Mouse (Mus musculus) urinary bladder, postnatal 25 days (tissue): Measurements from ENCODE around the gene Arl6.

Experiments used
- DNase-seq: peaks from one replicate; pipeline ENCODE4 v3.0.0; 2022; ENCODE audit warnings: low spot score

Gene Arl6

GRCm38 (mm10) chr16:59639102-59639691, at the start of gene Arl6:
Gene Arl6 (minus strand): TSS chr16:59639391.
- DNase-seq: peak; percentile 95

GRCm38 (mm10) chr16:59685135-59685534, 45.9 kb upstream of the Arl6 start:
- DNase-seq: no peak

- peak; percentile 59 for DNase-seq
Measured at GRCm38 (mm10) chr16:59683434-59683833, 44.2 kb upstream of the Arl6 start.

GRCm38 (mm10) chr16:59682216-59682891, 43.2 kb upstream of the Arl6 start:
- DNase-seq: no peak

- no peak for DNase-seq
Measured at GRCm38 (mm10) chr16:59666938-59667337, 27.7 kb upstream of the Arl6 start.

GRCm38 (mm10) chr16:59643766-59644165, 4.6 kb upstream of the Arl6 start:
- no peak for DNase-seq

- DNase-seq: no peak
Measured at GRCm38 (mm10) chr16:59639985-59640384, 794 bp upstream of the Arl6 start.

- DNase-seq: no peak
Measured at GRCm38 (mm10) chr16:59634598-59634997, 4.6 kb downstream of the Arl6 start.

- no peak for DNase-seq
Measured at GRCm38 (mm10) chr16:59621554-59621953, 17.6 kb downstream of the Arl6 start.

GRCm38 (mm10) chr16:59617167-59617566, 22.0 kb downstream of the Arl6 start:
- DNase-seq: no peak

GRCm38 (mm10) chr16:59615675-59616074, 23.5 kb downstream of the Arl6 start:
- DNase-seq: no peak

GRCm38 (mm10) chr16:59610750-59611149, 28.4 kb downstream of the Arl6 start:
- DNase-seq: no peak

- no peak for DNase-seq
Measured at GRCm38 (mm10) chr16:59604078-59604781, 35.0 kb downstream of the Arl6 start.

GRCm38 (mm10) chr16:59600311-59601251, 38.6 kb downstream of the Arl6 start, which contains the start of gene Crybg3:
Gene Crybg3 (minus strand): TSS chr16:59600979.
- DNase-seq: peak; percentile 83

- peak; percentile 26 for DNase-seq
Measured at GRCm38 (mm10) chr16:59599411-59600265, 39.6 kb downstream of the Arl6 start.

GRCm38 (mm10) chr16:59598997-59599396, 40.2 kb downstream of the Arl6 start:
- no peak for DNase-seq

GRCm38 (mm10) chr16:59597256-59597655, 41.9 kb downstream of the Arl6 start:
- DNase-seq: no peak

GRCm38 (mm10) chr16:59594714-59595113, 44.5 kb downstream of the Arl6 start:
- no peak for DNase-seq

GRCm38 (mm10) chr16:59590790-59591189, 48.4 kb downstream of the Arl6 start:
- DNase-seq: no peak

- DNase-seq: no peak
Measured at GRCm38 (mm10) chr16:59588351-59589025, 50.7 kb downstream of the Arl6 start.
